Mouse (Mus musculus) heart, embryonic 13.5 days (tissue): ENCODE measurements at regions not wholly inside any gene's neighbourhood (a gene's known extent, or its start where the extent isn't known, plus 50 kb on each side); places are given as distances from the start of the nearest gene placed in this dataset.

Source experiments
- ATAC-seq: fragments of 200-750 bp; cut with Nextera tagmentation; 2 replicates; pipeline ENCODE4 v1.8.0; 2017; ENCODE audit warnings: moderate TSS enrichment; ENCODE audit not compliant: insufficient number of reproducible peaks, low FRiP score, low TSS enrichment; ENCODE audit errors: extremely low read depth
- H3K27ac ChIP-seq: fragments of 300-500 bp; sonication (generic); replicated peaks from 2 replicates; pipeline ENCODE4 v1.5.1; 2015; ENCODE audit warnings: moderate library complexity, mild to moderate bottlenecking, inconsistent platforms
- H3K27me3 ChIP-seq: fragments of 300-500 bp; sonication (generic); replicated peaks from 2 replicates; pipeline ENCODE4 v1.6.1; 2015; ENCODE audit warnings: mild to moderate bottlenecking, inconsistent platforms
- H3K36me3 ChIP-seq: fragments of 300-500 bp; sonication (generic); 2 replicates; pipeline ENCODE4 v1.6.1; 2015; ENCODE audit warnings: mild to moderate bottlenecking, inconsistent platforms
- H3K4me1 ChIP-seq: fragments of 300-500 bp; sonication (generic); 2 replicates; pipeline ENCODE4 v1.6.1; 2015; ENCODE audit warnings: inconsistent platforms
- H3K4me2 ChIP-seq: fragments of 300-500 bp; sonication (generic); 2 replicates; pipeline ENCODE4 v1.6.1; 2015; ENCODE audit warnings: inconsistent platforms, mild to moderate bottlenecking, moderate library complexity
- H3K4me3 ChIP-seq: fragments of 300-500 bp; sonication (generic); 2 replicates; pipeline ENCODE4 v1.5.1; 2015; ENCODE audit warnings: moderate library complexity, mild to moderate bottlenecking, inconsistent platforms
- H3K9ac ChIP-seq: fragments of 300-500 bp; sonication (generic); 2 replicates; pipeline ENCODE4 v1.6.1; 2015; ENCODE audit warnings: inconsistent platforms, mild to moderate bottlenecking, moderate library complexity
- H3K9me3 ChIP-seq: fragments of 300-500 bp; sonication (generic); 2 replicates; pipeline ENCODE4 v1.6.1; 2016; ENCODE audit warnings: inconsistent platforms
- WGBS: fragments of 180-500 bp; shearing (Covaris S2); methylation state at CpG from one replicate; pipeline ENCODE4 v1.1.7; 2015; ENCODE audit warnings: mixed read lengths; 5-methylcytosine and 5-hydroxymethylcytosine counted together

DNA sequence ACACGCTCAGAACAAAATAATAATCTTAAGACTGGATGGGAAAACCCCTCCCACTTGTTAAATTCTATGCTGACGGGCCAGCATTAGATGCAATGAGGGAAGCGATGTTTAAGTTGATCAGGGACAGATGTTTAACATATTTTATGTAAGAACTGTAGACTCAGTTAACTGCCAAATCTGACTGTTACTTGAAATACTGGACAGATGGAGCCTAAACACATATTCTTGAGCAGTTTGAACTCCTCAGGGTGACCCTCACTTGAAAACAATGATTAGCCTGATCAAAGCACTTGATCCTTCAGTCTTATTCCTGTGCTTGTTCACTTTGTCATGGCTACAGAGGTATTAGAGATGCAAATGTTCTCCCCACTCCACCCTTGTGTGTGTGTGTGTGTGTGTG, 149.6 kb upstream of the Lrig1 start:
- no peak for ATAC-seq

DNA sequence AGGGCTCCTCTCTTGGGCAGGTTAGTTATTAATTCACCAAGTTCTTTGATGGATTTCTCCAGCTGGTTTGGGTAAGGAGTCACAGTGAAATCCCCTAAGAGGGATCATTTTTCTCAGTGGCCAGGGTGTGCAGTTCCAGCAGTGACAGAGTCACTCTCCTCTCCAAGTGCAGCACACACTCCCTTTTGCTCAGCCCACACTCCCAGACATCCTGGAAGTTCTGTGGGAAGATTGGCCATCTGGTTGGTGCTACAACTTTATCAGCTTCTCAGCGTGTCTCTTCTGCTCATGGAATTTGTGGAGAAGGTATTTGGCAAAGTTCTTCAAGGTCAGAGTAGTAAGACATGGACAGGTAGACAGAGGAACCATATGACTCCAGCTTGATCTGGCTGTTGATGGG, 148.5 kb upstream of the Lrig1 start:
- H3K9ac ChIP-seq = no peak overlapping the region
- WGBS = 48% methylated on average over 1 of the region's 1 CpGs
- H3K4me1 ChIP-seq = peaks cover 5% of the 10 kb centered on the region
- H3K9me3 ChIP-seq = no peaks in the 10 kb centered on the region
- H3K4me2 ChIP-seq = no peak overlapping the region
- no peak overlapping the region for H3K27ac ChIP-seq
- no peaks in the 10 kb centered on the region for H3K36me3 ChIP-seq
- H3K27me3 ChIP-seq = 0 out of 2 replicates have a peak, but pooled peaks cover 5% of the 10 kb centered on the region
- H3K4me3 ChIP-seq = no peak overlapping the region
- ATAC-seq = no peak

More for the DNA sequence above, 149.6 kb upstream of the Lrig1 start:
- H3K4me3 ChIP-seq = no peak overlapping the region
- H3K27ac ChIP-seq = no peak overlapping the region
- 0 out of 2 replicates have a peak, but pooled peaks cover 9% of the 10 kb centered on the region for H3K27me3 ChIP-seq
- H3K4me1 ChIP-seq = peaks cover 5% of the 10 kb centered on the region
- H3K36me3 ChIP-seq = no peaks in the 10 kb centered on the region
- H3K9me3 ChIP-seq = no peaks in the 10 kb centered on the region
- no peak overlapping the region for H3K4me2 ChIP-seq
- 73% methylated on average over 3 of the region's 3 CpGs for WGBS
- no peak overlapping the region for H3K9ac ChIP-seq

DNA sequence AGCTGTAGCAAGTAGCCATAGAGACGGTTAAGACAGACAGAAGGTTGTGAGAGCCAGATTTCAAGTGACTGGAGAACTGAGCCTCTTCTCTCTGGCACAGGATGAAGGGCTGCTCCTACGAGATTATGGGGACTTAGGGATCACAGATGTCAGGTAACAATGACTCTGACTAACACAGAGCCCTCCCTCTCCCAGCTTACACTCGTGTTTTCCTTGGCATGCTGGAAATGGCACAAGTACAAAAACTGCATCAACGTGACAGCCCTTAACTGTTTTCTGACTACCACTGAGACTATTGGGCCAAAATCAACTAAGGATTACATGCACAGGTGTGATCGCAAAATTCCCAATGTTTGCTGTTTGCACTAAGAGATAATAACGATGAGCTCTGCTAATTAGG, 145.9 kb upstream of the Lrig1 start:
- no peaks in the 10 kb centered on the region for H3K9me3 ChIP-seq
- no peak for ATAC-seq
- H3K4me3 ChIP-seq = no peak overlapping the region
- H3K36me3 ChIP-seq = no peaks in the 10 kb centered on the region
- no peak overlapping the region for H3K4me2 ChIP-seq
- 56% methylated on average over 6 of the region's 6 CpGs for WGBS
- peaks cover 5% of the 10 kb centered on the region for H3K4me1 ChIP-seq
- no peak overlapping the region for H3K9ac ChIP-seq
- 0 out of 2 replicates have a peak, but pooled peaks cover 5% of the 10 kb centered on the region for H3K27me3 ChIP-seq
- H3K27ac ChIP-seq = no peak overlapping the region

DNA sequence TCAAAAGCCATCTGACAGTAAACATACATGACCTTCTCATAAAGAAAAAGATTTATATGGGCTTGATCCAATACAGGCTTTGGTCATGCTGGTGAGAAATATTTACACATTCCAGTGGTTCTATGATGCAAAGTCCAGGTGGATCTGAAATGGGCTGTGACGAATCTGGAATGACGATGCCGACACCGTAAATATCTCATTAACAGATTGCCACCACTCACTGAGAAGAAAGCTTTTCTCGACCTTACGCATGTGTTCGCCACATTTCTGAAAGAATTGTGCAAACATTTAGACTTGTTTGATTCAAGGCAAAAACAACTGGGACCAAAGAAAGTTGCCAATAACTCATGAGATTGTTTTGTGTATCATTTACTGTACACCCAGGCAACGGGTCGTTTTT, 142.9 kb upstream of the Lrig1 start:
- H3K36me3 ChIP-seq = no peaks in the 10 kb centered on the region
- no peak overlapping the region for H3K4me3 ChIP-seq
- no peaks in the 10 kb centered on the region for H3K4me1 ChIP-seq
- H3K4me2 ChIP-seq = no peak overlapping the region
- ATAC-seq = no peak
- WGBS = 85% methylated on average over 9 of the region's 9 CpGs
- no peaks in the 10 kb centered on the region for H3K9me3 ChIP-seq
- H3K27me3 ChIP-seq = no peaks in the 10 kb centered on the region
- no peak overlapping the region for H3K27ac ChIP-seq
- H3K9ac ChIP-seq = no peak overlapping the region

DNA sequence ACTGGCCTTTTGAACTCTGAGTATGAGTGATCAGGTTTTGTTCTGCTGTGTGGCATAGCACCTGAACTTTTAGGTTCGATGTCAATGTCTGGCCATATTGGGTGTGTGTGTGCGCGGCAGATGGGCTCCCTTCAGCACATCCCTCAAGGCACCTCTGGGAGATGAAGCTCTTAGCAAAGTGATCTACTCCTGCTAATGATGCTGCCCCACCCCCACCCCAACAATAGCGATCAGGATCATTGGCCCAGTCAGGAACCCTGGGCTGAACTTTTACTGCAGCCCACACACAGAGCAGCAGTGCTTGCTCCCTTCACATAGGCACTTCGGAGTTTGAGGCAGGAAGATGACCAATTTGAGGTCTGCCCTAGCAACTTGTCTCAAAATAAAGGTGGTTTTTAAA, 141.9 kb upstream of the Lrig1 start:
- no peak overlapping the region for H3K4me2 ChIP-seq
- WGBS = 68% methylated on average over 5 of the region's 5 CpGs
- no peaks in the 10 kb centered on the region for H3K9me3 ChIP-seq
- H3K27ac ChIP-seq = no peak overlapping the region
- H3K4me3 ChIP-seq = no peak overlapping the region
- H3K27me3 ChIP-seq = no peaks in the 10 kb centered on the region
- H3K36me3 ChIP-seq = no peaks in the 10 kb centered on the region
- H3K4me1 ChIP-seq = no peaks in the 10 kb centered on the region
- ATAC-seq = no peak
- no peak overlapping the region for H3K9ac ChIP-seq

DNA sequence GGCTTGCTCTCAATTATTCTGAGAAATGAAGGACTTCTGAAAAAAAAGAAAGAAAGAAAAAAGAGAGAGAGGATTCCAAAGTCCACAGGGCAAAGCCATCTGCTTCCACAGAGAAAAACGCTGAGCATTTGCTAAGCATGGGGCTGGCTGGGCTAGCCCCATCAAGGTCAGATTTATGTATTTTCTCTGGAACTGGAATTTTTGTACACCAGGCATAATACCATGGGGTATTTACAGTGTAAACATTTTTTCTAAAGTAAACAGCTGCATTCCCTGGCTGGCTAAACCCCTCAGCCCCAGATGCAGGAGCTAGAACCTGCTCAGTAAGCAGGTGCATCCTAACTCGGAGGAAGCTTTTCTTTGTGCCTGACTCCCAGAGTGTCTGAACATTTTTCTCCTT, 135.8 kb upstream of the Lrig1 start:
- WGBS = 69% methylated on average over 2 of the region's 2 CpGs
- Histone ChIP-seq H3K9me3 (no peaks in the 10 kb centered on the region), H3K36me3 (no peaks in the 10 kb centered on the region), H3K27ac (no peak overlapping the region), H3K9ac (no peak overlapping the region), H3K4me2 (no peak overlapping the region), H3K4me1 (no peaks in the 10 kb centered on the region; the same call in 1 of the 2 replicates), H3K27me3 (no peaks in the 10 kb centered on the region), H3K4me3 (no peak overlapping the region)
- no peak for ATAC-seq

DNA sequence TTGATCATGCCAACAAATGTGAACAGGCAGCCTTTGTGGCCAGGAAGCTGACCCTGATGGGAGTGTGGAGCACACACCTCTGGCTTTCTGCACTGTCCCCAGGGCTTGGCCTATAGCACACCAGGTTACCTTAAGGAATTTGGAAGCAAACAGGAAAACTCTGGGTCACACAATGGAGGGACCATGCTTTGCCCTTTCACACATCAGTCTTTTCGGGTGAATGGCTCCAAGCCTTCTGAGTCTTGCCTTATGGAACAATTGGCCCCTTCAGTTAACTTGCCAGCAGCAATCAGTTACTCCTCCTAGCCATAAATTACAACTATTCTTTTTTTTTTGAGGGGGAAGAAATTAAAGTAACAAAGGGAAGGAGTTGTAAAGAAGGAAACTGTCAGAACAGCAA, 134.6 kb upstream of the Lrig1 start:
- Histone ChIP-seq H3K27ac (no peak overlapping the region), H3K9me3 (no peaks in the 10 kb centered on the region), H3K36me3 (no peaks in the 10 kb centered on the region), H3K9ac (no peak overlapping the region), H3K4me2 (no peak overlapping the region), H3K4me1 (no peaks in the 10 kb centered on the region; the same call in 1 of the 2 replicates), H3K4me3 (no peak overlapping the region), H3K27me3 (no peaks in the 10 kb centered on the region)
- 68% methylated on average over 1 of the region's 1 CpGs for WGBS
- no peak for ATAC-seq

DNA sequence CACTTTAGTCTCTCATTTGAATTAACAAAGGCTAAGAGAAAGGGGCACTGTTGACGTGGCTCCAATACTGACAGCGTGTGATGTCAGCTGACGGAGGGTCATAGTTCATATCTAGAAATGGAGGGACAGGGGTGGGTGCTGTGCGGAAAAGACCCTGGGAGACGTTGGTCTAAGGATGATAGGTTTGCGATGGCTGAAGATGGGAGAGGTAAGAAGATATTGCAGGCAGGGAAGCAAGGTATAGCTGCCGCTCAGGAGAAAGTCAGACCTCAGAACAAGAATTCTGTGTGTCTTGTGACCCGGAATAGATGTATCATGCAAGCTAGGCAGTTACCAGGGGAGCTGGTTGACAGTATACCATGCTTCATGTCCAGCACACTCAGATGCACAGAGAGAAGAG, 130.8 kb upstream of the Lrig1 start:
- H3K4me3 ChIP-seq = no peak overlapping the region
- H3K4me2 ChIP-seq = no peak overlapping the region
- no peaks in the 10 kb centered on the region for H3K27me3 ChIP-seq
- ATAC-seq = no peak
- no peaks in the 10 kb centered on the region; the same call in 1 of the 2 replicates for H3K4me1 ChIP-seq
- H3K9me3 ChIP-seq = no peaks in the 10 kb centered on the region
- H3K27ac ChIP-seq = no peak overlapping the region
- H3K9ac ChIP-seq = no peak overlapping the region
- WGBS = 85% methylated on average over 8 of the region's 8 CpGs
- H3K36me3 ChIP-seq = no peaks in the 10 kb centered on the region

DNA sequence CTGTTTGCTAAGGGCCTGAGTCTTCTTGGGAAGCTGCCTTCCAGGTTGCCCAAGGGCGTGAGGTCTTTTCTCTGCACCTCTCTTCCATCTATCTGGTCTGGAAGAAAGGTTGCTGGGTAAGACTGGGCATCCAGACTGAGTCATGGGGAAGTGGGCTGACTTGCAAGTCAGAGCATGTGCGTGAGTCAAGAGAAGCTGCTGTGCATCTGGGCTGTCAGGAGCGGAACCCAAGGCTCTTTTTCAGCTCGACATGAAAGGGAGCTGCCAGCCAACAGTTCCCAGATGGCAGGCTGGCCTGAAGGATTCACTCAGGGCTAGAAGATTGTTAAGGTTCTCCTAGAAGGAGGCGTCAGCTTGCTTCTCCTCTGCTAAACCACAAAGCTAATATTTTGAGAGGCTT, 129.3 kb upstream of the Lrig1 start:
- ATAC-seq = no peak
- no peak overlapping the region for H3K27ac ChIP-seq
- no peaks in the 10 kb centered on the region for H3K9me3 ChIP-seq
- no peaks in the 10 kb centered on the region for H3K36me3 ChIP-seq
- H3K9ac ChIP-seq = no peak overlapping the region
- H3K4me3 ChIP-seq = no peak overlapping the region
- no peak overlapping the region for H3K4me2 ChIP-seq
- whole genome bisulfite sequencing = 75% methylated on average over 5 of the region's 5 CpGs
- H3K4me1 ChIP-seq = no peaks in the 10 kb centered on the region; the same call in 1 of the 2 replicates
- H3K27me3 ChIP-seq = no peaks in the 10 kb centered on the region

DNA sequence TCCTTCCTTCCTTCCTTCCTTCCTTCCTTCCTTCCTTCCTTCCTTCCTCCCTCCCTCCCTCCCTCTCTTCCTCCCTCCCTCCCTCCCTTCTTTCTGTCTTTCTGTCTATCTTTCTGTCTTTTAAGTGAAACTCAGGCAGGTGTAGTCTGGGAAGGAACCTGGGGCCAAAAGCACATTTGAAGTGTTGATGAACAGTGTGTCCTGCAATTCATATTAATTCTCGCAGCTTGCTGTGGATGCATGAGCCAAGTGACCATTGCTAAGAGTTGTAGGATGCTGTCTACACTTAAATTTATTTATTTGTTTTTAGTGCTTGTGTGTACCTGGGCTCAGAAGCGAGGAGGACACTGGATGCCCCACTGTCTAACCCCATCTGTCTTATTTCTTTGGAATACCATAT, 126.7 kb upstream of the Lrig1 start:
- WGBS = 59% methylated on average over 2 of the region's 2 CpGs
- H3K9ac ChIP-seq = no peak overlapping the region
- H3K27ac ChIP-seq = no peak overlapping the region
- H3K36me3 ChIP-seq = no peaks in the 10 kb centered on the region
- H3K4me1 ChIP-seq = no peaks in the 10 kb centered on the region
- no peak overlapping the region for H3K4me2 ChIP-seq
- no peak overlapping the region for H3K4me3 ChIP-seq
- no peaks in the 10 kb centered on the region for H3K27me3 ChIP-seq
- H3K9me3 ChIP-seq = no peaks in the 10 kb centered on the region
- no peak for ATAC-seq

DNA sequence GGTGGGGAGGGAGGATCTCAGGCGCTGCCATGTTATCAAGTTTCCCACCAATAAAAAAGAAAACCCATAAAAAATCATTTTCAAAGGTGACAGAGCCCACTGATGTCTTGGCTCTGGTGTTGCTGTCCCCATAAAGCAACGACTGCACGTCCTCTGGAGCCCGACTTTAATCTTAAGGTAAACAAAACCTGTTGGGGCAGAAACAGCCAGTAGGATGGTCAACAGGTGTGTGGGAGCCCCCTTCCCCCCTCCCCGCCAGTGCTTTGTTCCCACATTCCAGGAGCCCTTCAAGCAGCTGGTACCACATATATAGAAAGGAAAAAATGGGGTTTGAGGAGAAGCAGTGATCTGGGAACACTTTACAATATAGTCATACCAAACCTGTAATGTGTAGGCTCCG, 118.3 kb upstream of the Lrig1 start:
- no peak overlapping the region for H3K27ac ChIP-seq
- H3K4me3 ChIP-seq = no peak overlapping the region
- H3K27me3 ChIP-seq = peaks cover 19% of the 10 kb centered on the region; the same call in 1 of the 2 replicates
- H3K4me2 ChIP-seq = no peak overlapping the region
- ATAC-seq = no peak
- H3K9ac ChIP-seq = no peak overlapping the region
- WGBS = 44% methylated on average over 6 of the region's 6 CpGs
- H3K36me3 ChIP-seq = no peaks in the 10 kb centered on the region
- H3K9me3 ChIP-seq = no peaks in the 10 kb centered on the region
- H3K4me1 ChIP-seq = peaks cover 5% of the 10 kb centered on the region; the same call in 1 of the 2 replicates

DNA sequence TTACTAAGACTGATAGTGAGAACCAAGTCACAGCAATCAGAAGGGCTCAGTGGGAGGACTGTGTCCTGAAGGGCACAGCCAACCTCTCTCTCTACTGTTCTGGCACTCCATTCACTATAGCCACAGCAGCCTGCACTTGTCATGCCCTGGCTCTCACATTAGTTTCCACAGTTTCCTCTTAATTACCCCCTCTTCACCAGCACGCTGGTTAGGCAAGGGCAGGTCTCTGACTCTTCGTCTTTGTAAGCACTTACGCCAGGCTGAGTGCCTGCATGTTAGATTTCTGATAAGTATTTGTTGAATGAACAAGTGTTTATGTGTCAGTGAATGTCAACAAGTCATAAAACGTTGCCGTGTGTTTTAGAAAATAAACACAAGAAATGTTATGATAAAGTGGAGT, 116.2 kb upstream of the Lrig1 start:
- H3K4me1 ChIP-seq = peaks cover 11% of the 10 kb centered on the region
- no peaks in the 10 kb centered on the region for H3K36me3 ChIP-seq
- WGBS = 43% methylated on average over 5 of the region's 5 CpGs
- peaks cover 19% of the 10 kb centered on the region; the same call in 1 of the 2 replicates for H3K27me3 ChIP-seq
- no peak for ATAC-seq
- H3K27ac ChIP-seq = no peak overlapping the region
- H3K4me3 ChIP-seq = no peak overlapping the region
- H3K9me3 ChIP-seq = no peaks in the 10 kb centered on the region
- no peak overlapping the region for H3K4me2 ChIP-seq
- no peak overlapping the region for H3K9ac ChIP-seq
